Mouse (Mus musculus) spleen, adult 2 months (tissue): Measurements from ENCODE around the gene Nptxr. TPM values are rescaled to one million over a fixed set of nuclear protein-coding genes. Genes with fewer than 3 reads are reported as not detected.

Experiments used
- DNase-seq, 2 experiments: peaks; one replicate each; pipeline versions ENCODE4 v3.0.0 to v3.0.0-alpha.2; 2012 to 2021; ENCODE audit warnings: low spot score in 2 of 2, low read depth in 1 of 2
- H3K27ac ChIP-seq: fragments of 200-500 bp; 2 replicates; pipeline ENCODE4 v1.5.1; 2012; ENCODE audit warnings: low read length, inconsistent platforms; ENCODE audit not compliant: insufficient read depth
- H3K27me3 ChIP-seq: fragments of 200-500 bp; 2 replicates; pipeline ENCODE4 v1.6.1; 2012; ENCODE audit warnings: mild to moderate bottlenecking, moderate library complexity, low read length, inconsistent platforms; ENCODE audit not compliant: control insufficient read depth, insufficient read depth
- H3K36me3 ChIP-seq: fragments of 200-500 bp; 2 replicates; pipeline ENCODE4 v1.6.1; 2012; ENCODE audit warnings: mild to moderate bottlenecking, low read length, inconsistent platforms; ENCODE audit not compliant: control insufficient read depth, insufficient read depth
- H3K4me1 ChIP-seq: fragments of 200-500 bp; 2 replicates; pipeline ENCODE4 v1.6.1; 2011; ENCODE audit warnings: inconsistent platforms; ENCODE audit not compliant: control insufficient read depth, insufficient read depth, insufficient read length
- H3K4me3 ChIP-seq: fragments of 200-500 bp; 2 replicates; pipeline ENCODE4 v1.5.1; 2011; ENCODE audit warnings: mild to moderate bottlenecking, inconsistent platforms; ENCODE audit not compliant: insufficient read depth, insufficient read length; ENCODE audit errors: extremely low read depth
- CTCF ChIP-seq: fragments of 200-500 bp; IDR thresholded peaks from 2 replicates; pipeline ENCODE4 v1.5.1; 2011; ENCODE audit warnings: mild to moderate bottlenecking, inconsistent platforms; ENCODE audit not compliant: insufficient read depth, insufficient read length, insufficient replicate concordance; ENCODE audit errors: extremely low read depth
- POLR2A ChIP-seq: fragments of 200-500 bp; IDR thresholded peaks from 2 replicates; pipeline ENCODE4 v1.6.1; 2011; ENCODE audit warnings: low read depth, low read length, inconsistent platforms
- WGBS: fragments of 180-500 bp; shearing (Covaris S2); methylation state at CpG from one replicate; pipeline ENCODE4 v1.1.7; 2018; 5-methylcytosine and 5-hydroxymethylcytosine counted together
- polyA plus RNA-seq: library from polyadenylated mRNA; depleted of rRNA; stranded (reverse); fragments of >200 nt; gene quantifications from 2 replicates; pipeline ENCODE4 v1.2.3, GENCODE M21; 2012

Gene Nptxr
- polyA plus RNA-seq, 1 experiment = 1.3 TPM

DNA sequence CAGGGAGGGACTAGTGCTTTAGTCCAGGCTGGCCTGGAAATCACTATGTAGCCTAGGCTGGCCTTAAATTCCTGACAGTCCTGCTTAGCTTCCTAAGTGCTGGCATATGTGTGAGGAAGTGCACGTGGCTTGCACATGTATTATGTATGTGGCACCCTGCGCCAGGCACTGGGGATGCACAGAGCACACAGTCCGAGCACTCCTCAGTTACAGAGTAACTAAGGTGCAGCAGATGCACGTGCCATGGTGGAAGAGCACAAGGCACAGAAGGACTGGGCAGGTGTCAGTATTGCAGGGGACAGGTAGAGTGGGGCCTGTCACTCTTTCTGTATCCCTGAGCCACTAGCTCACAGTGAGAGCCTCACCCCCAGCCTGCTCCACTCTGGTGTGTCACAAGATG is 49.4 kb downstream of the Nptxr start:
- H3K27ac ChIP-seq = no peak overlapping the region
- DNase-seq = no peak
- H3K4me3 ChIP-seq = no peak overlapping the region
- no peaks in the 10 kb centered on the region for H3K27me3 ChIP-seq
- WGBS = 91% methylated on average over 4 of the region's 4 CpGs
- no peak for TF ChIP-seq CTCF
- no peak for TF ChIP-seq POLR2A
- H3K4me1 ChIP-seq = peaks cover 7% of the 10 kb centered on the region; the same call in 1 of the 2 replicates
- no peaks in the 10 kb centered on the region for H3K36me3 ChIP-seq

DNA sequence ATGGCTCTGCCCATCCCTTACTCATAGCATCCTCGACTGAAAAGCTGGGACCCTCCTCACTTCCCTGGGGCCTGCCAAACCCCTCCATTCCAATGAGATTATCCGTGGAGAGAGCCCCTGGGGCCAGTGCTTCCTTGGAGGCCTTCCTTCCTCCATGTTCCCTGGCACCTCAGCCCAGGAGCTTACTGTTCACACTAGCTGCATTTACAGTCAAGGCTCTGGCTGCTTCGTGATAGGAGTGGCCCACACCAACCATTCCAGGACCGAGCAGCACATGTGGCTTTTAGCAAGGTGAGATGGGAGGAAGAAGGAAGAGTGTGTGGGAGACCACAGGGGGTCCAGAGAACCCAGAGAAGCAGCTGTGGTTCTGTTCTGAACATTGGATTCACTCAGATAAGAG is 50.7 kb downstream of the Nptxr start:
- no peak overlapping the region for H3K4me3 ChIP-seq
- no peak overlapping the region for H3K27ac ChIP-seq
- H3K4me1 ChIP-seq = peaks cover 12% of the 10 kb centered on the region; the same call in 1 of the 2 replicates
- no peaks in the 10 kb centered on the region for H3K36me3 ChIP-seq
- no peaks in the 10 kb centered on the region for H3K27me3 ChIP-seq
- DNase-seq = no peak
- TF ChIP-seq CTCF (no peak), POLR2A (no peak)
- WGBS = 84% methylated on average over 4 of the region's 4 CpGs

DNA sequence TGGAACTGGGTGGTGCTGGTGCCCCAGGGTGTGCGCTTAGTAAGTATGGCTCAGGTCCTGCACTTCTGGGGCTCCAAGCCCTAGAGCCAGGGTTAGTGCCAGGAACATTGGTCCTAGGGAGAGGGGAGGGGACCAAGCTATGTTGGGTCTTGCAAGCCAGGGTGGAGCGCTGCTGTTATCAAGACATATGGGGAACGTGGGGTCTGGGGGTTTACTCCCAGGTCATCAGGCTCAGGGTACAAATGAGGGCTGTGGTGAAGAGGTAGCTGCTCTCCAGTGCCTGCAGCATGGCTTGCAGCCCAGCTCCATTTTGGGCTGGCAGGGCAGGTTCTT is 51.2 kb downstream of the Nptxr start:
- Histone ChIP-seq H3K4me1 (peaks cover 13% of the 10 kb centered on the region; the same call in 1 of the 2 replicates), H3K27me3 (no peaks in the 10 kb centered on the region), H3K36me3 (no peaks in the 10 kb centered on the region), H3K27ac (no peak overlapping the region), H3K4me3 (no peak overlapping the region)
- no peak for TF ChIP-seq POLR2A
- no peak for TF ChIP-seq CTCF
- DNase-seq = no peak
- 96% methylated on average over 3 of the region's 3 CpGs for WGBS

DNA sequence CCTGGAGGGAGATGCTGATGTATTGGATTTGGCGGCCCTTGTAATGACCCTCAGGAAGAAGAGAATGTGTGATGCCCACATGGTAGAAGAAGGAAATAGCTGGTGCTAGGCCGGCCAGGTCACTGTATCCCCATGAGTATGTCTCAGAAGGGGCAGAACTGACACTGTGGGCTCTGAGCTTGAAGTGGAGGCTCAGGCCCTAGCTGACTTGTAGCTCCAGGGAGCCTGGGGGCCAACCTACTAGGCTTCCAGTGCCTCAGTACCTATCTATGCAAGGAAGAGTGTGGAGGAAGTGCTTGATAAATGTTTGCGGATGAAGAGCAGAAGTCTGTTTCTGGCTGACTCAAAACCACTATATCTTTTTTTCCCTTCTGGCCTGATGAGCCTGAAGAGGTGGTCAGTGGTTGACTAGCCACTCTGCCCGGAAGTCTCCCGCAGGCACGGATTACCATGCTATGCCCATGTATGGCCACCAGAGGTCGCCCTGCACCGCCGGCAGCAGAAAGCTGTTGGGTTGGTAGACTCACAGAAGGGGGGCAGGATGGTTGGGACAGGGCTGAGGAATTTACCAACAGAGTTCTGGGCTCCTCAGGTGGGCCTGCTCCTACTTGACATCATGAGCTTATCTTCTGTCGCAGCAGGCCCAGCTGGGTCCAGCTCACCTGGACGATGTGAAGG is 51.7 kb downstream of the Nptxr start:
- H3K27ac ChIP-seq = 0 out of 2 replicates have a peak overlapping the region, but pooled peaks have one; percentile 79
- peak in 1 of 2 experiments; percentile 71 for DNase-seq
- WGBS = 27% methylated on average over 11 of the region's 11 CpGs
- H3K36me3 ChIP-seq = no peaks in the 10 kb centered on the region
- TF ChIP-seq POLR2A (no peak), CTCF (peak; percentile 98)
- no peak overlapping the region for H3K4me3 ChIP-seq
- H3K27me3 ChIP-seq = no peaks in the 10 kb centered on the region
- peaks cover 13% of the 10 kb centered on the region; the same call in 1 of the 2 replicates for H3K4me1 ChIP-seq

DNA sequence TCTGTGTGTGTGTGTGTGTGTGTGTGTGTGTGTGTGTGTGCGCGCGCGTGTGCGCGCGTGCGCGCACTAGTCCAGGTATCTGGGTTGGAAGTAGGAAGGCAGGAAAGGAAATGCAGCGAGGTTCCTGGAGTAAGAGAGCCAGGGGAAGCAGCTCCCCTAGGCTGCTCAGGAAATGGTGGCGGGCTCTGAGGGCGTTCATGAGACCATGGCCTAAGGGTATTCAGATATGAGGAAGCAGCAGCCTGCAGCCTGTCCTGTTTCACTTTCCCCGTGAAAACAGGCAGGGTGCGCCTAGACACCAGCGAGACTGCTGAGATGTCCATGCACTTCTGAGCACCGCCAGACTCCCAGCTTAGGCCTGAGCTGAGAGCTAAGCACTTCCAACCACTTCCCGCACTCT is 52.8 kb downstream of the Nptxr start:
- H3K4me1 ChIP-seq = peaks cover 11% of the 10 kb centered on the region; the same call in 1 of the 2 replicates
- H3K36me3 ChIP-seq = no peaks in the 10 kb centered on the region
- TF ChIP-seq CTCF (no peak), POLR2A (no peak)
- WGBS = 36% methylated on average over 17 of the region's 17 CpGs
- DNase-seq = peak in 1 of 2 experiments; percentile 57
- H3K4me3 ChIP-seq = no peak overlapping the region
- H3K27me3 ChIP-seq = no peaks in the 10 kb centered on the region
- peak overlapping the region; percentile 79 for H3K27ac ChIP-seq

DNA sequence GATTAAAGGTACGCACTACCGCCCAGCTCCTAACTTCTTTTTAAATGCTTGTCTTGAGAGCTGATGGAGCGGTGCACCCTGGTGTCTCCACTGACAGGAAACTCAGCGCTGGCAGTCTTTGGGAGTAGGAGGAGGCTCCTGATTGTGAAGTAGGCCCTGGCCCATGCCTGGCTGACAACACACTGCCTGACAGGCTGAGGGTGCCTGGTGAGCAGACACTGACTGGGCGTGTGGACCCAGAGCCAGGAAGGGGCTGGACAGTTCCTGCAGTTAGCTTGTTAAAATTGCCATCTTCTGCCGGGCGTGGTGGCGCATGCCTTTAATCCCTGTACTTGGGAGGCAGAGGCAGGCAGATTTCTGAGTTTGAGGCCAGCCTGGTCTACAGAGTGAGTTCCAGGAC is 54.3 kb downstream of the Nptxr start:
- WGBS = 87% methylated on average over 8 of the region's 8 CpGs
- peaks cover 2% of the 10 kb centered on the region; the same call in 1 of the 2 replicates for H3K36me3 ChIP-seq
- H3K4me1 ChIP-seq = peaks cover 10% of the 10 kb centered on the region; the same call in 1 of the 2 replicates
- TF ChIP-seq CTCF = no peak
- no peak for TF ChIP-seq POLR2A
- no peak overlapping the region for H3K4me3 ChIP-seq
- DNase-seq = no peak
- no peak overlapping the region for H3K27ac ChIP-seq
- no peaks in the 10 kb centered on the region for H3K27me3 ChIP-seq

DNA sequence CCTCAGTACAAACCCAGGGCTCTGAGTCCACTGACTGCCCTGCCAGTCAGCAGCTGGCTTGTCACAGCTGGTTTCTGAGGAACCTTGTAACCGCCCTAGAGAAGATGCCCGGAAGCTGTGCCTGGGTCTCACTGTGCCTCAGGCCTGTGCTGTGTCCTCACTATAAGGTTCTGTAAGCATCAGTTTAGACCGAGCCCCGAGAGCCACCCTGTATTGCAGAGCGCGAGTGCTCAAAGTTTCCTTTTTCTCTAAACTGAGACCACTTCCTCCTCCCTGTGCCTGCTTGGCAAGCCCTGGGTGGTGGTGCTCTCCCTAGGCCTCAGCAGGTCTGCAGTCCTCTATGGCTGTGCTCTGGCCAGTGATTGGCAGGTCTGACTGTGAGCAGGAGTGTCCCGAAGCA is 55.4 kb downstream of the Nptxr start:
- H3K27me3 ChIP-seq = no peaks in the 10 kb centered on the region
- peaks cover 2% of the 10 kb centered on the region; the same call in 1 of the 2 replicates for H3K36me3 ChIP-seq
- 38% methylated on average over 7 of the region's 7 CpGs for WGBS
- H3K4me3 ChIP-seq = no peak overlapping the region
- DNase-seq = peak in 1 of 2 experiments; percentile 33
- peaks cover 10% of the 10 kb centered on the region; the same call in 1 of the 2 replicates for H3K4me1 ChIP-seq
- H3K27ac ChIP-seq = peak overlapping the region; percentile 46; the same call in 1 of the 2 replicates
- TF ChIP-seq CTCF (no peak), POLR2A (no peak)
